Mouse (Mus musculus) ES-Bruce4 (cell line): Measurements from ENCODE around the gene Zbed4. TPM values are rescaled to one million over a fixed set of nuclear protein-coding genes. Genes with fewer than 3 reads are reported as not detected.

Experiments
- H3K27ac ChIP-seq: 2 replicates; pipeline ENCODE4 v1.5.1; 2012; ENCODE audit warnings: low read length, inconsistent platforms; ENCODE audit not compliant: insufficient read depth
- H3K27me3 ChIP-seq: 2 replicates; pipeline ENCODE4 v1.6.1; 2012; ENCODE audit warnings: mild to moderate bottlenecking, low read length, inconsistent platforms; ENCODE audit not compliant: control insufficient read depth, poor library complexity, insufficient read depth, severe bottlenecking
- H3K36me3 ChIP-seq: 2 replicates; pipeline ENCODE4 v1.6.1; 2012; ENCODE audit warnings: inconsistent platforms, mild to moderate bottlenecking, low read length, moderate library complexity; ENCODE audit not compliant: control insufficient read depth, poor library complexity, insufficient read depth, severe bottlenecking
- H3K4me1 ChIP-seq: one replicate; pipeline ENCODE4 v1.8.1; 2011; ENCODE audit warnings: low read length; ENCODE audit not compliant: control insufficient read depth, insufficient read depth
- H3K4me3 ChIP-seq: 2 replicates; pipeline ENCODE4 v1.5.1; 2011; ENCODE audit warnings: low read depth, mild to moderate bottlenecking, low read length
- H3K9ac ChIP-seq: 2 replicates; pipeline ENCODE4 v1.6.1; 2012; ENCODE audit warnings: low read depth, mild to moderate bottlenecking, inconsistent platforms; ENCODE audit not compliant: poor library complexity, severe bottlenecking
- H3K9me3 ChIP-seq: replicated peaks from 2 replicates; pipeline ENCODE4 v1.6.1; 2012; ENCODE audit warnings: mild to moderate bottlenecking, low read length, inconsistent platforms; ENCODE audit not compliant: control insufficient read depth, poor library complexity, insufficient read depth, severe bottlenecking
- CTCF ChIP-seq: IDR thresholded peaks from one replicate; pipeline ENCODE4 v1.8.1; 2011; ENCODE audit warnings: low read depth, low read length
- EP300 ChIP-seq: IDR thresholded peaks from 2 replicates; pipeline ENCODE4 v1.6.1; 2011; ENCODE audit warnings: low read depth, low read length; ENCODE audit not compliant: insufficient read depth
- POLR2A ChIP-seq: IDR thresholded peaks from one replicate; pipeline ENCODE4 v1.8.1; 2011; ENCODE audit warnings: low read length; ENCODE audit not compliant: insufficient read depth
- polyA plus RNA-seq: library from polyadenylated mRNA; stranded (reverse); fragments of >200 nt; gene quantifications from 2 replicates; pipeline ENCODE4 v1.2.4, GENCODE M21; 2011; ENCODE audit warnings: low read depth; ENCODE audit not compliant: missing spikeins, insufficient read depth, insufficient read length

Zbed4 gene
- polyA plus RNA-seq, 1 experiment, result 44.5 TPM

DNA sequence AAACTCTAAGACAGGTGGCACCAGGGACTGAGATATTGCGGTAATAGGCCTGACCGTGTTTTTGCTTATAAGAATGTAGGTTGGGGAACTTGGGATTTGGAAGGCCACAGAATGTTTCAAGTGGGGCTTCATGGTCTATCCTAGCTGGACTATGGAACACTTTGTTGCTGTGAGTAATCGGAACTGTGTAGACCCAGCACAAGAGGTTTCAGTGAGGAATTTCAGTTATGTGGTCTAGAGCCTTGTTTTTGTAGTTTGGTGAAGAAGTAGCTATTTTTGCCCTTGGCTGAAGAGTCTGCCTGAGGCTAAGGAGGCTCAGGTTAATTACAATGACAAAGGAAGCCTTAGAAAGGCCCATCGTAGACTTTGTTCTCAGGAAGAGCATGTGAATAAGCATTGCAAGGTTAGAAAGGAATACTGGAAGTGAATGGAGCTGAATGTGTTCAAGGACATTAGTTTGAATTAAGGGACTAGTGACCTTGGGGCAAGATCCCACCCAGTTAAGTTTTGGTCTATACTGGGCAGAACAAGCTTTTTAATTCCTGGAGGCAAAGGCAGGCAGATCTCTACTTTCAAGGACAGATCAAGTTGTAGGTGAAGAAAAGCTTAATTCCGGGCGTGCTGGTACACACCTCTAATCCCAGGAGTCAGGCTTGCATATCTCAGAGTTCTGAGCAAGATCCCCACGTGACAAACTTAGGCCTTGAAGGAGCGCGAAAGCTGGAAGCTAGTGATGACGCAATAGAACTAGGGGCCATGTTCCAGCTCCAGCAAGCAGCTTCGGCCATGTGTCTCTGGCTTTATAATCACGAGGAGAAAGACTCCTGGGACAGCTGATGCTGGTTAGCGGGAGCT lies 42.6 kb upstream of the Zbed4 start:
- peak overlapping the region; percentile 100 for H3K27ac ChIP-seq

DNA sequence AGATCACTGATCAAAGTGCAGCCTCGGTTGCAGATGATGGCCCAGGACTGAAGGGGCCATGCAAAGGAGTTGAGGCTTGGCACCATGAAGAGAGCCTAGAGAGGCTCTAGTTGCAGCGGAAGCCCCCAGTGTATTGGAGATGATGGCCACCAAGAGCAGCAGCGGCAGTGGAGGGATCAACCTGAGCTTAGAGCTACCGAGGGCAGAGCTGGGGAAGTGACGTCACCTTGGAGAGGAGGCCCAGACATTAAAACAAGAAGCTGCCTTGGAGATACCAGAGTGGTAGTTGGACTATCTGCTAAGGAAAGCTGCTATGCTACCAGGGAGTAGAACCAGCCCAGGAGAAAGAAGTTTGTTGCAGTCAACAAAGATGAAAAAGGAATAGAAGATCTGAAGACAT lies 41.6 kb upstream of the Zbed4 start:
- Histone ChIP-seq H3K4me3 (peak overlapping the region; percentile 19), H3K4me1 (peaks cover 2% of the 10 kb centered on the region), H3K9ac (peak overlapping the region; percentile 30), H3K27me3 (no peaks in the 10 kb centered on the region), H3K36me3 (peaks cover 40% of the 10 kb centered on the region), H3K9me3 (no peaks in the 10 kb centered on the region), H3K27ac (peak overlapping the region; percentile 94)
- TF ChIP-seq POLR2A (no peak), EP300 (no peak), CTCF (no peak)

More for the DNA sequence above, 42.6 kb upstream of the Zbed4 start:
- TF ChIP-seq POLR2A, result peak; percentile 30
- peak; percentile 82 for TF ChIP-seq EP300
- no peak for TF ChIP-seq CTCF
- peak overlapping the region; percentile 84 for H3K9ac ChIP-seq
- no peaks in the 10 kb centered on the region for H3K27me3 ChIP-seq
- H3K36me3 ChIP-seq, result peaks cover 47% of the 10 kb centered on the region
- no peaks in the 10 kb centered on the region for H3K9me3 ChIP-seq
- H3K4me3 ChIP-seq, result peak overlapping the region; percentile 77
- peaks cover 4% of the 10 kb centered on the region for H3K4me1 ChIP-seq

DNA sequence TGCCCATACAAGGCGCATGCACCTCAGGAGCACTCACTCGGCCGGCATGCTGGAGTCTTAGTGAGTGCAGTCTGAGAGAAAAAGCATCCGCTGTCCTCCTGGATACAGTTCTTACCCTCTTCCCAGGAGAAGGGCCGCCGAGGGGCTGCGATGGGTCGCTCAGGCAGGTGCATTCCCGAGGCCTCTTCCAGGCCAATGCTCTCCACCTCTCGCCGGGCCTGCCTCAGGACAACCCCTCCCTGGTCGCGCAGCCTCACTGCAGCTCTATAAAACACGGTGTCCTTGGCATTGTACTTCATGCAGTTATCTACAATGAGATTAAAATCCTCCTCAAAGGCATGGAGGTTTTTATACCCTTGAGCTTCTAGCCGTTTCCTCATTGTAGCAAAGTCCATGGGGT lies 39.0 kb upstream of the Zbed4 start:
- peaks cover 2% of the 10 kb centered on the region for H3K4me1 ChIP-seq
- H3K9me3 ChIP-seq, result no peaks in the 10 kb centered on the region
- H3K36me3 ChIP-seq, result peaks cover 51% of the 10 kb centered on the region
- 0 out of 2 replicates have a peak overlapping the region, but pooled peaks have one; percentile 2 for H3K4me3 ChIP-seq
- H3K27me3 ChIP-seq, result no peaks in the 10 kb centered on the region
- H3K27ac ChIP-seq, result peak overlapping the region; percentile 78
- TF ChIP-seq POLR2A (no peak), CTCF (no peak), EP300 (no peak)
- 0 out of 2 replicates have a peak overlapping the region, but pooled peaks have one; percentile 28 for H3K9ac ChIP-seq

GRCm38 (mm10) chr15:88714021-88714589 lies 37.4 kb upstream of the Zbed4 start:
- H3K27ac ChIP-seq, result no peak overlapping the region
- TF ChIP-seq CTCF, result no peak
- no peak for TF ChIP-seq EP300
- no peak for TF ChIP-seq POLR2A
- peaks cover 4% of the 10 kb centered on the region for H3K4me1 ChIP-seq
- H3K27me3 ChIP-seq, result no peaks in the 10 kb centered on the region
- H3K9me3 ChIP-seq, result no peaks in the 10 kb centered on the region
- H3K9ac ChIP-seq, result no peak overlapping the region
- H3K4me3 ChIP-seq, result no peak overlapping the region
- H3K36me3 ChIP-seq, result peaks cover 60% of the 10 kb centered on the region

- Histone ChIP-seq H3K36me3 (peaks cover 58% of the 10 kb centered on the region), H3K27me3 (no peaks in the 10 kb centered on the region), H3K4me1 (peaks cover 6% of the 10 kb centered on the region), H3K27ac (no peak overlapping the region), H3K9ac (no peak overlapping the region), H3K9me3 (no peaks in the 10 kb centered on the region), H3K4me3 (no peak overlapping the region)
- TF ChIP-seq EP300, result no peak
- TF ChIP-seq CTCF, result no peak
- no peak for TF ChIP-seq POLR2A
Measured at GRCm38 (mm10) chr15:88716350-88716749, 35.1 kb upstream of the Zbed4 start.

DNA sequence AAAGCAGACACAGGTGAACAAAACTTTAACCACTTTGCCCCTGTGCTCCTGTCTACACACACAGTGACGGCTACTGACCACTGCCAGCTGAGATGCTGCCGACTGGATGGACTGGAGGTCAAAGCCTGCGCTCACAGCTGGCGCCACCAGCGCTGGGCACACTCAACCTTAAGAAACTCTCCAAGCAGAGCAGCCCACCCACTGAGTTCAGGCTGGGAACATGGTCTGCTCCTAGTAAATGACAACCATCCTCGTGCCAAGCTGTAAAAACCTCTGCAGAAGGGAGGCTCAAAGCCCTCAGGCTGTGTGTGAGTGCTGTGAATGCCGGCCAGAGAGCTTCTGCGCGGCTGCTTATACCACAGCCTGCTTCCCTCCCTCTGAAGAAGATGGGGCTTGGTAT lies 34.2 kb upstream of the Zbed4 start:
- no peaks in the 10 kb centered on the region for H3K9me3 ChIP-seq
- TF ChIP-seq CTCF, result no peak
- TF ChIP-seq EP300, result no peak
- no peak for TF ChIP-seq POLR2A
- H3K36me3 ChIP-seq, result peaks cover 52% of the 10 kb centered on the region
- H3K4me3 ChIP-seq, result no peak overlapping the region
- H3K27ac ChIP-seq, result no peak overlapping the region
- H3K27me3 ChIP-seq, result no peaks in the 10 kb centered on the region
- no peak overlapping the region for H3K9ac ChIP-seq
- peaks cover 5% of the 10 kb centered on the region for H3K4me1 ChIP-seq
